In genomic region chr14:66521836-66522629, GRCm38 (mm10) we compare ENCODE assay signal across 10 mouse cellular contexts.
A peak's percentile ranks its signal among the peaks of the same experiment; 100 is the strongest.
DNase-seq lines count a peak whose midpoint lies in the region; ATAC-seq and TF ChIP-seq lines count a peak whose summit lies in the region.
"Had no signal": no experiment of that assay in that cellular context is flagged by ENCODE, and none has a peak within 500 bp of the region (broad histone marks: within the 10 kb centered on the region; RNA-seq: fewer than 3 reads in every experiment).

No protein-coding gene starts in this region.

- peaks cover 3% of the 10 kb centered on the region for H3K4me1 ChIP-seq in liver, adult 2 months (ENCODE audit: control insufficient read depth, insufficient read depth, low read length)
- H3K4me1 ChIP-seq in forebrain, embryonic 14.5 days (ENCODE audit: control insufficient read depth, insufficient read depth, low read length) = peaks cover 4% of the 10 kb centered on the region; the same call in 1 of the 2 replicates
- no peaks in the 10 kb centered on the region for H3K4me1 ChIP-seq in cerebellum, adult 2 months (ENCODE audit: control insufficient read depth, insufficient read depth, low read length)
- H3K4me1 ChIP-seq: embryonic facial prominence, embryonic 15.5 days had no signal

- no peaks in the 10 kb centered on the region for H3K36me3 ChIP-seq in liver, adult 2 months (ENCODE audit: control insufficient read depth, insufficient read depth, low read length)
- H3K36me3 ChIP-seq in forebrain, embryonic 14.5 days (ENCODE audit: control insufficient read depth, insufficient read depth, low read length) = no peaks in the 10 kb centered on the region
- H3K36me3 ChIP-seq: embryonic facial prominence, embryonic 15.5 days had no signal

- ATAC-seq in forebrain, embryonic 14.5 days = peak; percentile 52
- ATAC-seq in erythroblast, adult 5-6 weeks (replicated peaks; ENCODE audit: low FRiP score, poor library complexity, severe bottlenecking) = no peak

- DNase-seq in embryo, embryonic 10 days (ENCODE audit: low spot score) = peak; percentile 23
- DNase-seq in embryo, embryonic 11 days = no peak
- peak; percentile 84 for DNase-seq in liver, adult 2 months (ENCODE audit: extremely low read depth, low read depth, low spot score)
- DNase-seq in liver = no peak
- DNase-seq in forebrain, embryonic 14.5 days (ENCODE audit: low spot score) = peak; percentile 63
- peak; percentile 25 for DNase-seq in lung, postnatal 10 days
- DNase-seq in cerebellum, adult 2 months = no peak

- TF ChIP-seq POLR2A in liver, adult 2 months (IDR thresholded peaks at IDR 0.05; ENCODE audit: extremely low read depth, insufficient read depth, low read length) = no peak
- TF ChIP-seq POLR2A in cerebellum, adult 2 months (IDR thresholded peaks at IDR 0.05; ENCODE audit: borderline replicate concordance, insufficient read depth, low read length) = no peak

- H3K4me2 ChIP-seq in forebrain, embryonic 14.5 days (ENCODE audit: low read length) = no peak overlapping the region
- H3K4me2 ChIP-seq: embryonic facial prominence, embryonic 15.5 days had no signal

- H3K9ac ChIP-seq in liver, adult 2 months (ENCODE audit: low read depth, low read length) = no peak overlapping the region
- H3K9ac ChIP-seq in forebrain, embryonic 14.5 days (ENCODE audit: low read length) = no peak overlapping the region
- H3K9ac ChIP-seq: embryonic facial prominence, embryonic 15.5 days; liver, embryonic 14.5 days had no signal

- H3K27ac ChIP-seq in liver, adult 2 months (replicated peaks; ENCODE audit: insufficient read depth, low read depth, low read length) = no peak overlapping the region
- peak overlapping the region; percentile 35; the same call in 1 of the 2 replicates for H3K27ac ChIP-seq in forebrain, embryonic 14.5 days (ENCODE audit: low read depth, low read length)
- H3K27ac ChIP-seq in cerebellum, adult 2 months (ENCODE audit: insufficient read depth, low read length) = no peak overlapping the region
- H3K27ac ChIP-seq: embryonic facial prominence, embryonic 15.5 days; liver, embryonic 14.5 days had no signal

- no peaks in the 10 kb centered on the region for H3K79me2 ChIP-seq in liver, adult 2 months (ENCODE audit: control insufficient read depth, insufficient read depth, low read length)

- H3K9me3 ChIP-seq in forebrain, embryonic 14.5 days (replicated peaks; ENCODE audit: control insufficient read depth, low read length) = no peaks in the 10 kb centered on the region
- H3K9me3 ChIP-seq: embryonic facial prominence, embryonic 15.5 days had no signal

- 52% methylated on average over 7 of the region's 7 CpGs for WGBS in liver, adult 2 months
- 73% methylated on average over 7 of the region's 7 CpGs for WGBS in forebrain, embryonic 14.5 days
- WGBS in cerebellum, adult 2 months = 76% methylated on average over 7 of the region's 7 CpGs

- no peak for TF ChIP-seq CTCF in liver, adult 2 months (IDR thresholded peaks at IDR 0.05; ENCODE audit: low read depth, low read length)
- TF ChIP-seq CTCF in cerebellum, adult 2 months (IDR thresholded peaks at IDR 0.05; ENCODE audit: borderline replicate concordance, insufficient read depth, low read depth, low read length) = no peak

- H3K27me3 ChIP-seq in liver, adult 2 months (ENCODE audit: control insufficient read depth, insufficient read depth, low read length) = no peaks in the 10 kb centered on the region
- H3K27me3 ChIP-seq in forebrain, embryonic 14.5 days (replicated peaks; ENCODE audit: control insufficient read depth, insufficient read depth, low read length) = no peaks in the 10 kb centered on the region
- H3K27me3 ChIP-seq in cerebellum, adult 2 months (ENCODE audit: control insufficient read depth, insufficient read depth, low read length) = no peaks in the 10 kb centered on the region
- H3K27me3 ChIP-seq: embryonic facial prominence, embryonic 15.5 days had no signal

- no peak overlapping the region for H3K4me3 ChIP-seq in liver, adult 2 months (ENCODE audit: insufficient read depth, low read depth, low read length)
- no peak overlapping the region for H3K4me3 ChIP-seq in forebrain, embryonic 14.5 days (ENCODE audit: low read depth, low read length)
- no peak overlapping the region for H3K4me3 ChIP-seq in cerebellum, adult 2 months (replicated peaks; ENCODE audit: insufficient read depth, low read depth, low read length)
- H3K4me3 ChIP-seq: embryonic facial prominence, embryonic 15.5 days had no signal

Comparison
In these comparisons a context has a peak if more than half of its experiments do, and no peak if none do; other contexts are left out.
1. DNase-seq: peak in embryo, embryonic 10 days (single experiment), liver, adult 2 months (single experiment), forebrain, embryonic 14.5 days (single experiment) and lung, postnatal 10 days (single experiment); none in embryo, embryonic 11 days (single experiment), liver (single experiment) and cerebellum, adult 2 months (0 of 2).